Mouse (Mus musculus) testis, adult 2 months (tissue): Measurements from ENCODE around the gene Pola2. TPM values are rescaled to one million over a fixed set of nuclear protein-coding genes. Genes with fewer than 3 reads are reported as not detected.

Experiments
- H3K27ac ChIP-seq: fragments of 200-500 bp; 2 replicates; pipeline ENCODE4 v1.5.1; 2012; ENCODE audit warnings: low read depth, low read length; ENCODE audit not compliant: control insufficient read depth, insufficient read depth
- H3K27me3 ChIP-seq: fragments of 200-500 bp; 2 replicates; pipeline ENCODE4 v1.6.1; 2012; ENCODE audit warnings: mild to moderate bottlenecking, low read length, moderate library complexity; ENCODE audit not compliant: control insufficient read depth, insufficient read depth
- H3K36me3 ChIP-seq: fragments of 200-500 bp; 2 replicates; pipeline ENCODE4 v1.6.1; 2012; ENCODE audit warnings: mild to moderate bottlenecking, low read length; ENCODE audit not compliant: control insufficient read depth, insufficient read depth
- H3K4me1 ChIP-seq: fragments of 200-500 bp; 2 replicates; pipeline ENCODE4 v1.6.1; 2012; ENCODE audit warnings: low read length; ENCODE audit not compliant: control insufficient read depth, insufficient read depth
- H3K4me3 ChIP-seq: fragments of 200-500 bp; 2 replicates; pipeline ENCODE4 v1.5.1; 2012; ENCODE audit warnings: low read depth, mild to moderate bottlenecking, low read length, moderate library complexity, mixed read lengths; ENCODE audit not compliant: control insufficient read depth
- CTCF ChIP-seq: fragments of 200-500 bp; IDR thresholded peaks from 2 replicates; pipeline ENCODE4 v1.5.1; 2012; ENCODE audit warnings: low read depth, mild to moderate bottlenecking, inconsistent platforms, low read length, moderate library complexity; ENCODE audit not compliant: control insufficient read depth, insufficient read depth, insufficient replicate concordance
- POLR2A ChIP-seq: fragments of 200-500 bp; IDR thresholded peaks from 2 replicates; pipeline ENCODE4 v1.6.1; 2012; ENCODE audit warnings: low read depth, mild to moderate bottlenecking, inconsistent platforms, low read length, moderate library complexity; ENCODE audit not compliant: control insufficient read depth
- polyA plus RNA-seq: library from polyadenylated mRNA; depleted of rRNA; stranded (reverse); fragments of >200 nt; gene quantifications from 2 replicates; pipeline ENCODE4 v1.2.3, GENCODE M21; 2012; rRNA removed

Pola2 gene
- polyA plus RNA-seq, 1 experiment, result 31.4 TPM

DNA sequence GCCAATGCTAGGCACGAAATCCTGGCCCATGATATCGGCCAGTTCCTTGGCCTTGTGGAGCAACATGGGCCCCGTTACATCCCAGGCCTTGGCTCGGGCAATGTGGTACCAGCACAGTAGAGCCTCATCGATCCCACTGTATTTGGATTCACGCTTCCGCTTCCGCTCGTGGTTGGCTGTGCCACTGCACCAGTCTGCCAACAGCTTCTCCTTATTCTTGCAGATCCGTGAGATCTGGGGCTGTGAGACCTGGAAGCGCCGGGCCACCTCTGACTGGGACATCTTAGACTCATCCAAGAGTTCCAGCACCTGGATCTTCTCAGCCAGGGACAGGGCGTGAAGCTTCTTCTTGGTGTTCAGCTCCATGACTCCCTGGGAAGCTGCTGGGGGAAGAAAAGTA lies 71.3 kb downstream of the Pola2 start:
- Histone ChIP-seq H3K27me3 (no peaks in the 10 kb centered on the region), H3K4me1 (peaks cover 14% of the 10 kb centered on the region), H3K27ac (no peak overlapping the region), H3K36me3 (peaks cover 1% of the 10 kb centered on the region; the same call in 1 of the 2 replicates), H3K4me3 (no peak overlapping the region)
- TF ChIP-seq POLR2A (no peak), CTCF (no peak)

DNA sequence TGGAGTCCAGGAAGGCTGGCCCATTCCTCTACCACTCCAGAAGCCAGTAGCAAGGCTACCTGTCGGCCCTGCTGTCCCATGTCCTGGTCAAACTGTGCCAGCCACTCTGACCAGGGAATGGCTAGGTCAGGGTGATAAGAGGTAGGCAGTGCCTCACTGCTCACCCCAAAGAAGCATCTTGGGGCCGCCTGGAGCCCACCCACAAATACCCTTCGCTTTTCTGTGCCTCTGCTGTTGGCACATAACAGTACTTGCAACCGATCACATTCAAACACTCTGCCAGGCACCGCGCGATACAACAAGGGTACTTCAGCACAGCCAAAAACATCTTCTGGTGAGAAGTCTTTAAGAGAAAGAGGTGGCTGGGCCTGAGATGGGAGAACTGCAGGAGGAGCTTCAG lies 71.7 kb downstream of the Pola2 start:
- TF ChIP-seq CTCF (no peak), POLR2A (no peak)
- Histone ChIP-seq H3K36me3 (peaks cover 1% of the 10 kb centered on the region; the same call in 1 of the 2 replicates), H3K27me3 (no peaks in the 10 kb centered on the region), H3K4me1 (peaks cover 14% of the 10 kb centered on the region), H3K27ac (no peak overlapping the region), H3K4me3 (no peak overlapping the region)

DNA sequence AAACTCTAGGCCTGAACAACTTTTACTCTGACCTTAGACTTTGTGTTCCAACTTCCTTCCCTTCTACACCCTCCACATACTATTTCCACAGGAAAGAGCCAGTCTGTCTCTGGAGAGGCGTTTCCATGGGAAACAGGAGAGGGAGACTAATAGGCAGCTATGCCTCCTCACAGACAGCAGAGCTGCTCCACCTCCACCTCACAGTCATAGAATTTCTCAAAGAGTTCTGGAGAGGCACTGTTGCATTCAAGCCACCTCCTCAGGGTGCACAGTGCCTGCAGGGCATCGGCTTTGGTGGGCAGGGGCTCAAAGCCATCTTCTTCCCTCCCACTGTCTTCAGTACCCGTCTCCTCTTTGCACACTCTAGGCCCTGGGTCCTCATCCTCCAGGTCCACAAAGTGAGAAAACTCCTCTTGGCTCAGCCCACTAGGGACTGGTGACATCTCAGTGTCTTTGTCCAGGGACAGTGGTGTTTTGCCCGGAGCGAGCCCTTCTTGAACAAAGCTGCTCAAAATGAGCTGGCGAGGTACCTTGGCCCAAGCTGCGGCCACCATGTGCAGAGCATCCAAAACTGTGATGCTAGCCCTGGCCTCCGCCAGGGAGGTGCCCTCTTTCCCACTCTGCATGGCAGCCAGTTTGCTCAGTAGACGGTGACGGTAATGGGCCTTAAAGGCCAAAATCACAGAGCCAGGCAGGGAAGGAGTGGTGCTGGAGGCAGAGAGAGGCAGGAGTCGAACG lies 72.3 kb downstream of the Pola2 start:
- no peaks in the 10 kb centered on the region for H3K27me3 ChIP-seq
- H3K4me1 ChIP-seq, result peaks cover 14% of the 10 kb centered on the region
- no peak for TF ChIP-seq CTCF
- no peak for TF ChIP-seq POLR2A
- H3K36me3 ChIP-seq, result peaks cover under 1% of the 10 kb centered on the region; the same call in 1 of the 2 replicates
- no peak overlapping the region for H3K4me3 ChIP-seq
- no peak overlapping the region for H3K27ac ChIP-seq

Other genes with a start within 250 kb of the Pola2 start
- gene Ehbp1l1, start 237.9 kb downstream of the Pola2 start, polyA plus RNA-seq, result 105 and 122 TPM in 2 replicates
- 256 and 286 TPM in 2 replicates for gene Fam89b, start 234.5 kb downstream of the Pola2 start, polyA plus RNA-seq
- gene Ltbp3, start 223.3 kb downstream of the Pola2 start, polyA plus RNA-seq, result 7.6 and 8.1 TPM in 2 replicates
- 43.1 and 46.7 TPM in 2 replicates for gene Scyl1, start 192.8 kb downstream of the Pola2 start, polyA plus RNA-seq
- gene Frmd8, start 88.9 kb downstream of the Pola2 start, polyA plus RNA-seq, result 25.3 and 28.1 TPM in 2 replicates
- gene Slc25a45, start 86.4 kb downstream of the Pola2 start, polyA plus RNA-seq, result 20.1 and 26.1 TPM in 2 replicates
- 0.84 and 0.94 TPM in 2 replicates for gene Tigd3, start 70.1 kb downstream of the Pola2 start, polyA plus RNA-seq
- 63.6 and 69.2 TPM in 2 replicates for gene Dpf2, start 51.2 kb downstream of the Pola2 start, polyA plus RNA-seq
- gene Cdc42ep2, start 39.4 kb downstream of the Pola2 start, polyA plus RNA-seq, result 0.89 and 0.90 TPM in 2 replicates
- gene Slc22a20, start 21.9 kb upstream of the Pola2 start, polyA plus RNA-seq, result 0.06 TPM in 1 of 2 replicates, not detected in the other
- gene Capn1, start 51.7 kb upstream of the Pola2 start, polyA plus RNA-seq, result 2.5 and 3.4 TPM in 2 replicates
- gene Syvn1, start 82.4 kb upstream of the Pola2 start, polyA plus RNA-seq, result 30.5 and 33.3 TPM in 2 replicates
- gene Mrpl49, start 93.6 kb upstream of the Pola2 start, polyA plus RNA-seq, result 9.5 and 9.8 TPM in 2 replicates
- gene Fau, start 93.6 kb upstream of the Pola2 start, polyA plus RNA-seq, result 605 and 748 TPM in 2 replicates
- 742 and 891 TPM in 2 replicates for gene Znhit2, start 97.0 kb upstream of the Pola2 start, polyA plus RNA-seq
- 26.0 and 26.5 TPM in 2 replicates for gene Tm7sf2, start 104.2 kb upstream of the Pola2 start, polyA plus RNA-seq
- gene Vps51, start 113.0 kb upstream of the Pola2 start, polyA plus RNA-seq, result 48.4 and 52.1 TPM in 2 replicates
- gene Tmem262, start 115.8 kb upstream of the Pola2 start, polyA plus RNA-seq, result 190 and 219 TPM in 2 replicates
- 3.5 and 5.6 TPM in 2 replicates for gene Gm28374, start 118.1 kb upstream of the Pola2 start, polyA plus RNA-seq
- gene Zfpl1, start 120.8 kb upstream of the Pola2 start, polyA plus RNA-seq, result 61.1 and 70.2 TPM in 2 replicates
- 20.9 and 22.0 TPM in 2 replicates for gene Cdca5, start 120.8 kb upstream of the Pola2 start, polyA plus RNA-seq
- 78.6 and 90.7 TPM in 2 replicates for gene AC131692.1, start 130.2 kb upstream of the Pola2 start, polyA plus RNA-seq
- 4.0 TPM in 2 replicates for gene Naaladl1, start 141.6 kb upstream of the Pola2 start, polyA plus RNA-seq
- 22.3 and 26.8 TPM in 2 replicates for gene Sac3d1, start 154.4 kb upstream of the Pola2 start, polyA plus RNA-seq
- gene Snx15, start 164.1 kb upstream of the Pola2 start, polyA plus RNA-seq, result 13.7 and 15.7 TPM in 2 replicates
- 0.83 and 1.1 TPM in 2 replicates for gene Batf2, start 176.8 kb upstream of the Pola2 start, polyA plus RNA-seq
- gene Arl2, start 177.3 kb upstream of the Pola2 start, polyA plus RNA-seq, result 61.5 and 65.5 TPM in 2 replicates
- 19.0 and 20.7 TPM in 2 replicates for gene Majin, start 220.2 kb upstream of the Pola2 start, polyA plus RNA-seq